Mouse (Mus musculus): ENCODE measurements around the gene Cfl2. TPM values are rescaled to one million over a fixed set of nuclear protein-coding genes. Genes with fewer than 3 reads are reported as not detected.

Cfl2 gene
- polyA plus RNA-seq, 1 experiment from 2014 or later = 521 TPM

DNA sequence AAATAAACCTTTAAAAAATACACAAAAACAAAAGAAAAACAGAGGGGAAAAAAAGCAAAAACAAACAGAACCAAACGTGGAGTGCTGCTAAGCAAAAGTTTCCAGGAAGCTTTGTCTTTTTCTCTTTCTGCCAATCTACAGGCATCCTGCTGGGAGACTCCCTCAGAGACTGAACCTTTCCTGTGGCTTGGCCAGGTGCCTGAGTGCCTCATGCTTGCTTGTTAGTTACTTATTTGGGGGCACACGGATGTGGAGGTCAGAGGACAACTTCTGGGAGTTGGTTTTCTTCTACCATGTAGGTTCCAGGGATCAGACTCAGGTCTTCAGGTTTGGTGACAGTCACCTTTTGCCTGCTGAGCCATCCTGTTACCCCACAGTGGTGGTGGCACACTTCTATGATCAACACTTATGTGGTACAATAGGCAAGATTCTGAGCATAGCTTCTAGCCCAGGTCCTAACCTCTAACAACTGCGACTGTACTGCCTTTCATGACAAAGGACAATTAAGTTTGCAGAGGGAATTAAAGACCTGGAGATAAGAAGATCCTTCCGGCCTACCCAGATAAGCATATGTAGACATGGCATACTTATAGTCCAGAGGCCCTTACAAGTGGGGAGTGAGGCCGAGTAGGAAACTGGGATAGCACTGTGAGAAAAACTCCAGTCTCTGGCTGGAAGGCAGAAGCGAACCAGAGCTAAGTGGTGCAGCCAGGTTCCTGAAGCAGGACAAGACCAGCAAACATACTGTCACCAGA, 43.3 kb downstream of the Cfl2 start:
- no peak for ATAC-seq (replicated peaks; ENCODE audit: extremely low read depth, insufficient read depth, low FRiP score)
- Histone ChIP-seq H3K4me2 (ENCODE audit: low read depth, low read length) (no peak overlapping the region), H3K27ac (ENCODE audit: low read length) (no peak overlapping the region), H3K36me3 (ENCODE audit: control insufficient read depth, insufficient read depth) (no peaks in the 10 kb centered on the region), H3K4me1 (ENCODE audit: control insufficient read depth, insufficient read depth, low read length) (peaks cover 13% of the 10 kb centered on the region), H3K4me3 (ENCODE audit: low read length) (no peak overlapping the region), H3K9me3 (replicated peaks; ENCODE audit: control insufficient read depth, low read length) (no peaks in the 10 kb centered on the region), H3K9ac (ENCODE audit: low read length) (no peak overlapping the region), H3K27me3 (ENCODE audit: control insufficient read depth, insufficient read depth, low read length) (no peaks in the 10 kb centered on the region)
- 44% methylated on average over 6 of the region's 6 CpGs for WGBS

GRCm38 (mm10) chr12:54810142-54810541, 52.5 kb downstream of the Cfl2 start:
- ATAC-seq (replicated peaks; ENCODE audit: extremely low read depth, insufficient read depth, low FRiP score) = no peak
- no peak overlapping the region for H3K9ac ChIP-seq (ENCODE audit: low read length)
- no peak overlapping the region for H3K4me2 ChIP-seq (ENCODE audit: low read depth, low read length)
- no peaks in the 10 kb centered on the region for H3K9me3 ChIP-seq (replicated peaks; ENCODE audit: control insufficient read depth, low read length)
- no peaks in the 10 kb centered on the region for H3K4me1 ChIP-seq (ENCODE audit: control insufficient read depth, insufficient read depth, low read length)
- no peak overlapping the region for H3K4me3 ChIP-seq (ENCODE audit: low read length)
- no peaks in the 10 kb centered on the region for H3K36me3 ChIP-seq (ENCODE audit: control insufficient read depth, insufficient read depth)
- WGBS = 53% methylated on average over 2 of the region's 2 CpGs
- H3K27ac ChIP-seq (ENCODE audit: low read length) = no peak overlapping the region
- H3K27me3 ChIP-seq (ENCODE audit: control insufficient read depth, insufficient read depth, low read length) = no peaks in the 10 kb centered on the region

Other genes with a start within 250 kb of the Cfl2 start
- 140 and 168 TPM in 2 replicates for gene Sptssa, start 206.3 kb downstream of the Cfl2 start, polyA plus RNA-seq (2015; fragmentation: Nextera tagmentation; extraction: Ambion mirVana)
- gene Eapp, start 167.0 kb downstream of the Cfl2 start, polyA plus RNA-seq (2015; fragmentation: Nextera tagmentation; extraction: Ambion mirVana) = 43.3 and 45.7 TPM in 2 replicates
- 98.0 and 107 TPM in 2 replicates for gene Snx6, start 67.2 kb downstream of the Cfl2 start, polyA plus RNA-seq (2015; fragmentation: Nextera tagmentation; extraction: Ambion mirVana)
- not detected in 2 replicates for gene Gm20403, start 123.7 kb upstream of the Cfl2 start, polyA plus RNA-seq (2015; fragmentation: Nextera tagmentation; extraction: Ambion mirVana)
- gene Baz1a, start 151.5 kb upstream of the Cfl2 start, polyA plus RNA-seq (2015; fragmentation: Nextera tagmentation; extraction: Ambion mirVana) = 13.4 and 16.4 TPM in 2 replicates
- 27.2 and 29.9 TPM in 2 replicates for gene 2700097O09Rik, start 217.2 kb upstream of the Cfl2 start, polyA plus RNA-seq (2015; fragmentation: Nextera tagmentation; extraction: Ambion mirVana)
- 130 and 158 TPM in 2 replicates for gene Srp54a, start 217.4 kb upstream of the Cfl2 start, polyA plus RNA-seq (2015; fragmentation: Nextera tagmentation; extraction: Ambion mirVana)

All from heart, embryonic 16.5 days (tissue).